Mouse (Mus musculus): ENCODE results near the gene Plppr2. TPM values are rescaled to one million over a fixed set of nuclear protein-coding genes. Genes with fewer than 3 reads are reported as not detected.

The Plppr2 gene
- 1.2 and 1.5 TPM in 2 replicates for polyA plus RNA-seq (2015; fragmentation: Nextera tagmentation; extraction: Ambion mirVana)

DNA sequence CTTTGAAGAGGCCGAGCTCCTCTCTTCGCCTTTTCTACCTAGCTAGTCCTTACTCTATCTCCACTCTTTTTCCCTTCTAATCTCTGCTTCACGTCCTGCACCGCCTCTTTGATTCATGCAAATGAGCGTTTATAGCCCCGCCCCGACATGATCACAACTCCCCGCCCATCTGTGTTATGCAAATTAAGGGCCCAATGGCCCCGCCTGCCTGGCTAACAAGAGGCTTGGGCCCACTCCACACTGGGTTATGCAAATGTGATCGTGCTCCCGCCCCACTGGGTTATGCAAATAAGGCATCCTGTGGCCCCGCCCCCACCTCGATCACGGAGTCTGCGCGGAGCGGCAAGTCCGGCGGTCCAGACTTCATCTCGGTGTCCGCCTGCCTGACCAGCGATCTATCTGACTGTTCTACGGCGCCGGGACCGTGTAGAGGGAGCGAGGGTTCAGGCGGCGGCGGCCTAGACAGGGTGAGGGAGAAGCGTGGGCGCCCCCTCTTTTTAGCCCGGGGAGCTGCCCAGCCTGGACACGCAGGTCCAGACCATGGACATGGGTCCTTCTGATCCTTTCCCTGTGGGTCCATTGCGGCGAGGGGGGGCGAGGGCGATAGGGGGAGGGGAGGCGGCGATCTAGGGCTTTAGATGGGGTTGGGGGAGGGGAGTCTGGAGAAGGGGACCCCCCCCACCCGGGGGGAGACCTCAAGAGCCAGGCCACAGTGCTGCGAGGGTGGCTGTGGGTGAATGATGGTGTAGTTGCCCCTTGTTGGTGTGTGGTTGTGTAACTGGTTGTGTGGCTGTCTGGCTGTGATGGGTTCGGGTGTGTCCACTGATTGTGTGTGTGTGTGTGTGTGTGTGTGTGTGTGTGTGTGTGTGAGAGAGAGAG lies at the start of gene Plppr2:
Gene Plppr2, plus strand, starts transcription at position 342 of the 879 bp plus-strand sequence.
- H3K27ac ChIP-seq (replicated peaks) = no peak within 1 kb of the TSS
- 2% methylated on average over 43 of the region's 43 CpGs for WGBS (ENCODE audit: insufficient replicate concordance)
- peak; percentile 86 for ATAC-seq (ENCODE audit: insufficient read depth)

DNA sequence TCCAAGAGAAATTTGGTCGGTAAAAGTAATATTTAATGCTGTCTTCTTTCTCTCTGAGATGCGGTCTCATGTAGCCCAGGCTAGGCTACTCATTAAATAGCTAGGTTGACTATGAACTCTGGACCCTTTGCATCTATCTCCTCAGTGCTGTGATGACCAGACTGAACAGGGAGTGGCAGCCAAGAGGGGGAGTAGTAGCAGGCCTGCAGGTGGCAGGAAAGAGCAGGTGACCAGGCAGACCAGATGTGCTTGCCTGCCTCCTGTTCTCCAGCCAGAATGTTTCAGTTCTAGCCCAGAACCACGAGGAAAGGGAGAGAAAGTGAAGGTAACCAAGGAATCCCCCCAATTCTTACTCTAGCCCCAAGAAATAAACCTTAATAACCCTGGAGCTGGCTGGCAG lies 47.6 kb upstream of the Plppr2 start:
- WGBS (ENCODE audit: insufficient replicate concordance) = 41% methylated on average over 3 of the region's 3 CpGs
- Histone ChIP-seq H3K9me3 (replicated peaks) (no peaks in the 10 kb centered on the region), H3K4me2 (no peak overlapping the region), H3K36me3 (replicated peaks) (no peaks in the 10 kb centered on the region), H3K27me3 (no peaks in the 10 kb centered on the region), H3K4me1 (replicated peaks) (no peaks in the 10 kb centered on the region), H3K4me3 (replicated peaks) (no peak overlapping the region), H3K27ac (replicated peaks) (no peak overlapping the region), H3K9ac (no peak overlapping the region)
- ATAC-seq (ENCODE audit: insufficient read depth) = no peak

More for the DNA sequence above, at the start of gene Plppr2:
- no peaks in the 10 kb centered on the region for H3K36me3 ChIP-seq (replicated peaks)
- H3K9ac ChIP-seq = 0 out of 2 replicates have a peak within 1 kb of the TSS, but pooled peaks have one; percentile 0
- H3K27me3 ChIP-seq = peaks cover 22% of the 10 kb centered on the region
- H3K4me3 ChIP-seq (replicated peaks) = peak within 1 kb of the TSS; percentile 49
- H3K4me2 ChIP-seq = peak within 1 kb of the TSS; percentile 67
- peaks cover 12% of the 10 kb centered on the region for H3K4me1 ChIP-seq (replicated peaks)
- H3K9me3 ChIP-seq (replicated peaks) = no peaks in the 10 kb centered on the region

DNA sequence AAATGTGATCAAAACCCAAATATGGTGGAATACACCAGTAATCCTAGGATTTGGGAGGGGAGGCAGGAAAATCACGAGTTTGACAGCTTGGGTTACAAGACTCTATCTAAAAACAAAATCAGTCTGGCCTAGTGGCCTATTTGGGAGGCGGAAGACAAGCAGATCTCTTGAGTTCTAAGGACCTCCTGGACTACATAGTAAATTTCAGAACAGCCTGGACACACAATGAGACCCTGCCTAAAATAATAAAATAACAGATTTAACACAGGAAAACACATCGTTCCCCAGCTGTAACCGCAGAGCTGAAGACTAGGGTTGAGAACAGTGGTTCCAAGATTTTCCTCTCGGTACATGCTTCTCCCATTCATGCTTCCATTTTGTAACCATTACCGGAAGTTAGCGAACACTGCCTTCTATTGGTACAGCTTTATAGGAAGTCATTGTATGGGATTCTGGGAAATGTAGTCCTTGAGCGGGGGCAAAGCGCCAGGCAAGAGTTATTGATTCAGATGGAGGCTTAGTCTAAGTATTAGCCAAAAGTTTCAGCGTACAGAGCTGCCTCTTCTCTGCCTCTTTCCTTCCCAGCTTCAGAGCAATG lies 35.5 kb upstream of the Plppr2 start:
- Histone ChIP-seq H3K9me3 (replicated peaks) (no peaks in the 10 kb centered on the region), H3K27me3 (peaks cover 12% of the 10 kb centered on the region), H3K4me1 (replicated peaks) (0 out of 2 replicates have a peak, but pooled peaks cover 6% of the 10 kb centered on the region), H3K36me3 (replicated peaks) (no peaks in the 10 kb centered on the region), H3K9ac (no peak overlapping the region), H3K4me3 (replicated peaks) (peak overlapping the region; percentile 45), H3K27ac (replicated peaks) (no peak overlapping the region), H3K4me2 (peak overlapping the region; percentile 56)
- 11% methylated on average over 10 of the region's 10 CpGs for WGBS (ENCODE audit: insufficient replicate concordance)
- peak; percentile 37 for ATAC-seq (ENCODE audit: insufficient read depth)

DNA sequence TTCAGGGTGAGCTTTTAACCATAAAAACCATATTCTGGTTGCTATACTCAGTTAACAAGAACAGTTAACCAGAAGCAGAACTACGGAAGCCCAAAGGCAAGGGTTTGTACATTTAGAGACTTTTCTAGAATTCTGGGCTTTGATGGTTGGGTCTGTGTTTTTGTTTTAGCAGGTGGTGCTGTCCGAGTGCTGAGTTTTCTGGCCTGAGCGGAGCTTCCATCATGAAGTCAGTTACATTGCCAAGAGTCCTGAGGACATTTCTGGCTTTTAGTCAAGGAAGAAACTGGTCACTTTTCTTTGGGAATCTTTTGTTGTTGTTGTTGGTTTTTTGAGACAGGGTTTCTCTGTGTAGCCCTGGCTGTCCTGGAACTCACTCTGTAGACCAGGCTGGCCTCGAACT lies 32.8 kb upstream of the Plppr2 start:
- H3K27me3 ChIP-seq = peaks cover 6% of the 10 kb centered on the region; the same call in 1 of the 2 replicates
- no peak overlapping the region for H3K9ac ChIP-seq
- no peaks in the 10 kb centered on the region for H3K36me3 ChIP-seq (replicated peaks)
- H3K4me1 ChIP-seq (replicated peaks) = 0 out of 2 replicates have a peak, but pooled peaks cover 6% of the 10 kb centered on the region
- no peak overlapping the region for H3K27ac ChIP-seq (replicated peaks)
- no peak for ATAC-seq (ENCODE audit: insufficient read depth)
- H3K9me3 ChIP-seq (replicated peaks) = no peaks in the 10 kb centered on the region
- no peak overlapping the region for H3K4me3 ChIP-seq (replicated peaks)
- 60% methylated on average over 4 of the region's 4 CpGs for WGBS (ENCODE audit: insufficient replicate concordance)
- H3K4me2 ChIP-seq = no peak overlapping the region

DNA sequence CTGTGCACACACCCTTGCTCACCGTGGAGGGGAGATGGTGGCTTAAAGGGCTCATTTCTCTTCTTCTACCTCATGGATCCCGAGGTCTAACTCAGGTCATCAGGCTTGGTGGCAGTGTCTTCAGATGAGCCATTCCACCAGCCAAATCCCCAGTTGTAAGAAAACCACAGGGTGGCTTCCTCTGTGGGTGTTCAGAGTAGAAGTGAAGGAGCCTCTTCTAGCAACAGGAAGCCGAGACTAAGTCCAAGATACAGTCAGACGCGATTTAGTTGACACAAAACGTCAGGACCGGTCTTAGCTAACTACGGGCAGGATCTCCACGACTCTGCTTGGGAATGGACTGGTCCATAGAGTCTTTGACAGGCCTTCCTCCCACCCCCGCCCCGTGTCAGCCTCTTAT lies 28.6 kb upstream of the Plppr2 start:
- 20% methylated on average over 11 of the region's 11 CpGs for WGBS (ENCODE audit: insufficient replicate concordance)

DNA sequence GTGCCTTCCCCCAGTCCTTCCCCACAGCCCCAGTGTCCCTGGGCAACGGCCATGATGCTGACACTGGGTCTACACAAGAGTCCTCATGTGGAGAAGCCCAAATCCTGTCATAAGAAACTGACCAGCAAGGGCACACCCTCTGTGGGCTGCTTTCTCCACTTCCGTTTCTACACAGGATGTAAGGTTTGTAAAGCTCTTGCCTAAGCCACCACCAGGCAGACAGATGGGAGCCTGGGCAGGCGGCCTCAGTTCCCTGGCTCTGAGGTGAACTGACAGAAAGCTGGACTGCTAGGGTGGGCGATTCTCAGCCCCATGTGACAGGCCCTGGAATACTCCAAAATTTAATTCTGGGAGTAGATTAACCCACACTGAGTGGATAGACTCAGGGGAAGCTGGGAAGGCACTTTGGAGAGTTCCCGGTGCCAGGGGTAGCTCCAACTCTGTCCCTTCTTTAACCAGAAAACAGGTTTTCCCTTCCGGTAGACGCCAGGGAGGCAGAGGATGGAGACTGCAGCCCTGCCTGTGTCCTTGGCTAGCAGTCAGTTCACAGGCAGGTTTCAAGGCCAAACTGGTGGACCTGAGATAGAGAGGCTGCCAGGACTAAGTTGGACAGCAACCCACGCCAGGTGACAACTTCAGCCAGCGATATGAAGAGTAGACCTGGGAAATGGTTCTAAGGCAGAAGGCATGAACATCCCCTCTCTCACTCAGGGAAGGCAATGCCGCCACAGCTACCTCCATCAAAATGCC lies 27.2 kb upstream of the Plppr2 start:
- Histone ChIP-seq H3K4me1 (replicated peaks) (no peaks in the 10 kb centered on the region), H3K27ac (replicated peaks) (0 out of 2 replicates have a peak overlapping the region, but pooled peaks have one; percentile 24), H3K4me3 (replicated peaks) (no peak overlapping the region), H3K9me3 (replicated peaks) (no peaks in the 10 kb centered on the region), H3K9ac (no peak overlapping the region), H3K4me2 (no peak overlapping the region), H3K27me3 (no peaks in the 10 kb centered on the region), H3K36me3 (replicated peaks) (0 out of 2 replicates have a peak, but pooled peaks cover 3% of the 10 kb centered on the region)
- peak; percentile 31; the same call in 1 of the 2 replicates for ATAC-seq (ENCODE audit: insufficient read depth)
- WGBS (ENCODE audit: insufficient replicate concordance) = 45% methylated on average over 10 of the region's 10 CpGs

More for the DNA sequence above, 28.6 kb upstream of the Plppr2 start:
- Histone ChIP-seq H3K36me3 (replicated peaks) (no peaks in the 10 kb centered on the region), H3K27ac (replicated peaks) (no peak overlapping the region), H3K9ac (no peak overlapping the region), H3K4me1 (replicated peaks) (no peaks in the 10 kb centered on the region), H3K27me3 (no peaks in the 10 kb centered on the region), H3K9me3 (replicated peaks) (no peaks in the 10 kb centered on the region), H3K4me3 (replicated peaks) (no peak overlapping the region), H3K4me2 (no peak overlapping the region)
- ATAC-seq (ENCODE audit: insufficient read depth) = no peak

DNA sequence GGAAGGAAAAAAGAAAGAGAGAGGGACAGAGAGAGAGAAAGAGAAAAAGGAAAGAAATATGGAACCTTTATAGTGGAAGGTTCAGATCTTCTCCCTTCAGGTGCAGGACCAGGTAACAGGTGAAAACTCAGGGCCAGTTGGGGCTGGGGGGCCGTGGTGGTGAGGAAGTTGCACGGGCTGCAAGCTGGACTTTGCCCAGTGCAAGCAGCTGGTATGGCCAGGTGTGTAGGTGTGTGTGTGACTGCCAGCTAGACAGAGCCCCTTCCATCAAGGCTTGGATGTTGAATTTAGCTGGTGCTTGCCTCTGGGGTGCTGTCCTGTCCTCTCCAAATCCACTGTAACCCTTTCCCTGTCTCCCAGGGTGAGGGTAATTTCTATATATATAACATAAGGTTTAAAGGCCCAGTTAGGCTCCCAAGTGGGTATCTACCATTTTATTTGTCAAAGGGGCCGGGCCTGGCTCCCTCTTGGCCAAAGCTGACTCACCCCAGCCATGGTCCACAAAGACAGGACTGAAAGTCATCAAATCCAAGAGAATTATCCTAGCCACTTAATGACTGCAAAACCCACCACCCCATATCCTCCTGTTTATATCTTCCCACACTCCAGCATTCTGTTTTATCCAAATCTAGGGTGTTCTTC lies 19.9 kb upstream of the Plppr2 start:
- Histone ChIP-seq H3K27me3 (peaks cover 25% of the 10 kb centered on the region), H3K4me3 (replicated peaks) (peak overlapping the region; percentile 67), H3K27ac (replicated peaks) (peak overlapping the region; percentile 16; the same call in 1 of the 2 replicates), H3K36me3 (replicated peaks) (peaks cover 3% of the 10 kb centered on the region; the same call in 1 of the 2 replicates), H3K9me3 (replicated peaks) (no peaks in the 10 kb centered on the region), H3K9ac (peak overlapping the region; percentile 72; the same call in 1 of the 2 replicates), H3K4me1 (replicated peaks) (peaks cover 23% of the 10 kb centered on the region), H3K4me2 (peak overlapping the region; percentile 98)
- no peak for ATAC-seq (ENCODE audit: insufficient read depth)
- WGBS (ENCODE audit: insufficient replicate concordance) = 47% methylated on average over 3 of the region's 3 CpGs

DNA sequence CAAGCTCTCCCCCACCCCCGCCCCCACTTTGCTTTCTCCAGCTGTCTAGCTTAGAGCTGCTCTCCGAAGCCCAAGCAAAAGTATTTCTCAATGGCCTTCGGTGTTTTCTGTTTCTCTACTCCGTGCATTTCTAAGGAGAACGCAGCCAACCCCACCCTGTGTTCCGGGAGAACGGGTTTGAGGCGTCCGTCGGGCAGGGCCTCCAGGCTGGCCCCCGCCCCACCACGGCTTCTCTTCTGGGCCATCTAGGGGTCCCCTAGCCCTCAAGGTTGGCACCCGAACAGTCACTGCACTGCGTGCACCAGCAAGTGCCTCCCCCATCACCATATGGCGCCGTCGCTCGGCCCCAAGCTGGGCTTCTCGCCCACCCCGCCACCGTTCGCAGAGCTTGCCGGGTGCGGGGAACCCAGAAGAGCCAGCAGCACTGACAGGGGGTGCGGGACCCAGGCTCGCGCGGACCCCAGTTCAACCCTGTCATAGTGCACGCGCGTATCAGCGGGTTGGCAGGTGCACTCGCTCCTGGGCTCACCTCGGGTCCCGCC lies 19.3 kb upstream of the Plppr2 start:
- peaks cover 23% of the 10 kb centered on the region for H3K4me1 ChIP-seq (replicated peaks)
- H3K9ac ChIP-seq = peak overlapping the region; percentile 72
- peaks cover 25% of the 10 kb centered on the region for H3K27me3 ChIP-seq
- peak; percentile 31; the same call in 1 of the 2 replicates for ATAC-seq (ENCODE audit: insufficient read depth)
- H3K9me3 ChIP-seq (replicated peaks) = no peaks in the 10 kb centered on the region
- H3K27ac ChIP-seq (replicated peaks) = peak overlapping the region; percentile 16
- peak overlapping the region; percentile 67 for H3K4me3 ChIP-seq (replicated peaks)
- peaks cover 3% of the 10 kb centered on the region; the same call in 1 of the 2 replicates for H3K36me3 ChIP-seq (replicated peaks)
- 1% methylated on average over 35 of the region's 35 CpGs for WGBS (ENCODE audit: insufficient replicate concordance)
- H3K4me2 ChIP-seq = peak overlapping the region; percentile 98

DNA sequence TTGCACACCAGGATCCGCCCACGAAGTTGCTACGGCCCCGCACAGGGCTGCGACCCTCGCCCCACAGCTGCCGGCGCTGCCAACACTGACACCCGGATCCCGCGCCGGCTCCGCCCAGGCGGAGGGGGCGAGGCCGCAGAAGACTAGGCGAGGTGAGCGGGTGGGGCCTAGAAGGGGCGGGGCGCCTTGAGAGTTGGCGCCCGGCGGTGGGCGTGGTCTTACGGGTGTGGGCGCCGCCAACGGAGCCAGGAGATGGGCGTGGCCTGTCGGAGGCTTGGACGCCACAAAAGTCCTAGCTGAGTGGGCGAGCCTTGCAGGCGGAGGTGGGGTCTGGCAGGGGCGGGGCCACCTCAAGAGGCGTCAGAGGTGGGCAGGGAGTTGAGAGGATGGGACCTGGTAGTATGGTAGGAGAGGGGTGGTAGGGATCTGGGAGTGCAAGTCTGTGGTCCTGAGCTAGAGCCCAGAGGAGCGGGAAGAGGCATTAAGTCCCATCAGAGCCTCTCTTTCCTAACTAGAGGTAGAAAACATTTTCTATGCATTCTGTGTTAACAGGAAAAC lies 18.7 kb upstream of the Plppr2 start, which contains the start of gene Rab3d:
Gene Rab3d, minus strand, starts transcription at position 158 of the 558 bp plus-strand sequence.
- WGBS (ENCODE audit: insufficient replicate concordance) = 1% methylated on average over 36 of the region's 36 CpGs
- peak; percentile 88 for ATAC-seq (ENCODE audit: insufficient read depth)
- Histone ChIP-seq H3K4me1 (replicated peaks) (peaks cover 25% of the 10 kb centered on the region), H3K9ac (peak within 1 kb of the TSS; percentile 72), H3K27me3 (peaks cover 25% of the 10 kb centered on the region), H3K4me3 (replicated peaks) (peak within 1 kb of the TSS; percentile 67), H3K4me2 (peak within 1 kb of the TSS; percentile 98), H3K36me3 (replicated peaks) (peaks cover 3% of the 10 kb centered on the region; the same call in 1 of the 2 replicates), H3K9me3 (replicated peaks) (no peaks in the 10 kb centered on the region), H3K27ac (replicated peaks) (peak within 1 kb of the TSS; percentile 51)

Measured in liver, embryonic 15.5 days (tissue).